Comparison of ENCODE assay signal across 12 mouse cellular contexts in the genomic region with DNA sequence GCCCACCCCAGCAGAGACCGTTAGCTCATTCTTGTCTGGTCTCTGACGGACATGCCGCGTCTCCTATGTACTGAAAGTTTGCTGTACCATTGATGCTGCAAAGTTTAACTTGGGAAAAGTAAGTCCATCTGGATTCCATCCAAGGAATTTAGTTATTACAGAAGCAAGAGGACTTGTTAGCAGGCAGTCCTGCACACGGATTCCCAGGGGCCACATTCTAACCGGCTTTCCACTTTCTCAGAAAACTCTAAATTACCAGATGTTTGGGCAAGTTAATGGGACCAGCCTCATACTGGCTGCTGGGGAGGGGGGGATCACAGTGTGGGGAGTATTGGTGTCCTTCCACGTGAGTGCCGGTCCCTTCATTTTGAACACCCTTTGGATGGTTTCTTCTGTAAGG. TPM values are rescaled to one million over a fixed set of nuclear protein-coding genes. Genes with fewer than 3 reads are reported as not detected.
DNase-seq lines count a peak whose midpoint lies in the region; ATAC-seq and TF ChIP-seq lines count a peak whose summit lies in the region.
"Had no signal": no experiment of that assay in that cellular context is flagged by ENCODE, and none has a peak within 500 bp of the region (broad histone marks: within the 10 kb centered on the region; RNA-seq: fewer than 3 reads in every experiment).

No protein-coding gene starts in this region.

- H3K9me3 ChIP-seq in kidney, embryonic 16.5 days (ENCODE audit: low read length): no peaks in the 10 kb centered on the region
- H3K9me3 ChIP-seq in embryonic facial prominence, embryonic 13.5 days: no peaks in the 10 kb centered on the region
- no peaks in the 10 kb centered on the region for H3K9me3 ChIP-seq in limb, embryonic 15.5 days

- TF ChIP-seq CTCF in gastrocnemius, adult 2 months (IDR thresholded peaks at IDR 0.05): no peak

- H3K27me3 ChIP-seq in kidney, embryonic 16.5 days (ENCODE audit: insufficient read depth, low read length): no peaks in the 10 kb centered on the region
- H3K27me3 ChIP-seq in embryonic facial prominence, embryonic 13.5 days: no peaks in the 10 kb centered on the region
- no peaks in the 10 kb centered on the region for H3K27me3 ChIP-seq in limb, embryonic 15.5 days

- H3K4me2 ChIP-seq in kidney, embryonic 16.5 days (replicated peaks; ENCODE audit: low read depth, low read length): no peak overlapping the region
- no peak overlapping the region for H3K4me2 ChIP-seq in embryonic facial prominence, embryonic 13.5 days
- 0 out of 2 replicates have a peak overlapping the region, but pooled peaks have one; percentile 10 for H3K4me2 ChIP-seq in limb, embryonic 15.5 days

- DNase-seq in gastrocnemius, adult 2 months: peak; percentile 28
- no peak for DNase-seq in gastrocnemius, adult 8-10 months (ENCODE audit: low spot score in 2 of 2)
- no peak for DNase-seq in kidney, adult 9 months
- no peak for DNase-seq in layer of hippocampus, adult 8-10 months (ENCODE audit: low spot score in 2 of 2)
- no peak for DNase-seq in layer of hippocampus, postnatal 25 days (ENCODE audit: extremely low spot score in 1 of 2, low spot score in 1 of 2)
- DNase-seq: kidney, adult 18-20 months had no signal

- H3K9ac ChIP-seq in kidney, embryonic 16.5 days (replicated peaks; ENCODE audit: low read length): no peak overlapping the region
- H3K9ac ChIP-seq in embryonic facial prominence, embryonic 13.5 days: no peak overlapping the region
- no peak overlapping the region for H3K9ac ChIP-seq in limb, embryonic 15.5 days

- H3K4me1 ChIP-seq in kidney, embryonic 16.5 days (ENCODE audit: insufficient read depth, low read length): peaks cover 31% of the 10 kb centered on the region
- peaks cover 30% of the 10 kb centered on the region for H3K4me1 ChIP-seq in embryonic facial prominence, embryonic 13.5 days
- H3K4me1 ChIP-seq in limb, embryonic 15.5 days: peaks cover 40% of the 10 kb centered on the region

- H3K4me3 ChIP-seq in gastrocnemius, adult 2 months: peak overlapping the region; percentile 49
- H3K4me3 ChIP-seq in kidney, embryonic 16.5 days (ENCODE audit: low read length): no peak overlapping the region
- no peak overlapping the region for H3K4me3 ChIP-seq in embryonic facial prominence, embryonic 13.5 days
- no peak overlapping the region for H3K4me3 ChIP-seq in limb, embryonic 15.5 days

- H3K27ac ChIP-seq in gastrocnemius, adult 2 months: peak overlapping the region; percentile 81
- H3K27ac ChIP-seq in kidney, embryonic 16.5 days (ENCODE audit: low read length): peak overlapping the region; percentile 86; the same call in 1 of the 2 replicates
- H3K27ac ChIP-seq in embryonic facial prominence, embryonic 13.5 days: peak overlapping the region; percentile 80; the same call in 1 of the 2 replicates
- peak overlapping the region; percentile 89 for H3K27ac ChIP-seq in limb, embryonic 15.5 days

- ATAC-seq in kidney, embryonic 16.5 days (ENCODE audit: low FRiP score, low TSS enrichment): no peak
- ATAC-seq in embryonic facial prominence, embryonic 13.5 days (ENCODE audit: insufficient number of reproducible peaks, insufficient read depth, low FRiP score, low TSS enrichment, low read depth): no peak
- ATAC-seq in limb, embryonic 15.5 days (ENCODE audit: insufficient number of reproducible peaks, low FRiP score, low TSS enrichment, low read depth): no peak

- peaks cover 51% of the 10 kb centered on the region for H3K36me3 ChIP-seq in kidney, embryonic 16.5 days (ENCODE audit: insufficient read depth, low read length)
- H3K36me3 ChIP-seq in embryonic facial prominence, embryonic 13.5 days: peaks cover 71% of the 10 kb centered on the region
- H3K36me3 ChIP-seq in limb, embryonic 15.5 days: peaks cover 53% of the 10 kb centered on the region

- WGBS in kidney, embryonic 16.5 days: 64% methylated on average over 8 of the region's 8 CpGs
- WGBS in embryonic facial prominence, embryonic 13.5 days: 53% methylated on average over 8 of the region's 8 CpGs
- 22% methylated on average over 8 of the region's 8 CpGs for WGBS in limb, embryonic 15.5 days

- intact Hi-C loops in gastrocnemius, adult 2 months (cut with DNase I): no loop called here

RNA-seq across cellular contexts. Expression of a gene that starts 26.0 kb away (rescaled TPM):
- total RNA-seq in gastrocnemius, adult 2 months (2021): under 1 TPM in 1 of 2 experiments, not detected in 1; 0.26 TPM
- under 1 TPM in 1 of 4 experiments, not detected in 3; 0.59 TPM for total RNA-seq in gastrocnemius, adult 8-10 months (2022)
- polyA plus RNA-seq in kidney, embryonic 16.5 days (2015; fragmentation: Nextera tagmentation; extraction: Ambion mirVana): 13.2 and 16.8 TPM in 2 replicates
- 4.0 and 5.2 TPM in 2 replicates for polyA plus RNA-seq in embryonic facial prominence, embryonic 13.5 days (2015; fragmentation: Nextera tagmentation; extraction: Ambion mirVana)
- polyA plus RNA-seq in limb, embryonic 15.5 days (2015; fragmentation: Nextera tagmentation; extraction: Ambion mirVana): 3.6 and 5.2 TPM in 2 replicates
- total RNA-seq in layer of hippocampus, adult 8-10 months (2022): 1 to 10 TPM; 3.3 to 4.3 (median 3.9) TPM
- total RNA-seq in layer of hippocampus, postnatal 25 days (2021): 1 to 10 TPM; 2.8 to 5.6 TPM
- total RNA-seq: MEL had no signal
- polyA plus RNA-seq: forebrain, embryonic 11.5 days had no signal

RNA-seq across cellular contexts. Expression of a gene that starts 26.4 kb away (rescaled TPM):
- total RNA-seq in gastrocnemius, adult 2 months (2021): not detected
- total RNA-seq in gastrocnemius, adult 8-10 months (2022): not detected
- 0.10 and 0.15 TPM in 2 replicates for polyA plus RNA-seq in kidney, embryonic 16.5 days (2015; fragmentation: Nextera tagmentation; extraction: Ambion mirVana)
- polyA plus RNA-seq in embryonic facial prominence, embryonic 13.5 days (2015; fragmentation: Nextera tagmentation; extraction: Ambion mirVana): 0.15 and 0.37 TPM in 2 replicates
- polyA plus RNA-seq in limb, embryonic 15.5 days (2015; fragmentation: Nextera tagmentation; extraction: Ambion mirVana): not detected in 2 replicates
- 1 to 10 TPM; 4.3 to 8.0 (median 6.5) TPM for total RNA-seq in layer of hippocampus, adult 8-10 months (2022)
- total RNA-seq in layer of hippocampus, postnatal 25 days (2021): 1 to 10 TPM; 5.3 to 8.2 TPM
- polyA plus RNA-seq: thymus, postnatal 0 days had no signal

RNA-seq across cellular contexts. Expression of a gene that starts 54.7 kb away (rescaled TPM):
- total RNA-seq in gastrocnemius, adult 2 months (2021): 10 to 100 TPM; 10.5 to 15.0 TPM
- 1 to 10 TPM; 2.5 to 7.8 (median 4.8) TPM for total RNA-seq in gastrocnemius, adult 8-10 months (2022)
- 3.8 TPM in 2 replicates for polyA plus RNA-seq in kidney, embryonic 16.5 days (2015; fragmentation: Nextera tagmentation; extraction: Ambion mirVana)
- 4.3 and 4.8 TPM in 2 replicates for polyA plus RNA-seq in embryonic facial prominence, embryonic 13.5 days (2015; fragmentation: Nextera tagmentation; extraction: Ambion mirVana)
- 21.3 and 21.4 TPM in 2 replicates for polyA plus RNA-seq in limb, embryonic 15.5 days (2015; fragmentation: Nextera tagmentation; extraction: Ambion mirVana)
- 1 to 10 TPM; 4.8 to 6.1 (median 5.8) TPM for total RNA-seq in layer of hippocampus, adult 8-10 months (2022)
- 1 to 10 TPM; 3.0 to 6.0 TPM for total RNA-seq in layer of hippocampus, postnatal 25 days (2021)

RNA-seq across cellular contexts. Expression of a gene that starts 55.6 kb away (rescaled TPM):
- 10 to 100 TPM; 34.9 to 35.6 TPM for total RNA-seq in gastrocnemius, adult 2 months (2021)
- total RNA-seq in gastrocnemius, adult 8-10 months (2022): 10 to 100 TPM; 18.8 to 27.9 (median 27.3) TPM
- polyA plus RNA-seq in kidney, embryonic 16.5 days (2015; fragmentation: Nextera tagmentation; extraction: Ambion mirVana): 77.4 and 102 TPM in 2 replicates
- 118 and 142 TPM in 2 replicates for polyA plus RNA-seq in embryonic facial prominence, embryonic 13.5 days (2015; fragmentation: Nextera tagmentation; extraction: Ambion mirVana)
- polyA plus RNA-seq in limb, embryonic 15.5 days (2015; fragmentation: Nextera tagmentation; extraction: Ambion mirVana): 117 and 129 TPM in 2 replicates
- total RNA-seq in layer of hippocampus, adult 8-10 months (2022): 10 to 100 TPM; 35.7 to 48.2 (median 46.7) TPM
- total RNA-seq in layer of hippocampus, postnatal 25 days (2021): 10 to 100 TPM; 28.9 to 32.8 TPM

Comparison
In these comparisons a context has a peak if more than half of its experiments do, and no peak if none do; other contexts are left out.
1. RNA of a gene that starts 26.4 kb away (total RNA-seq): 5.3 to 8.2 TPM in layer of hippocampus, postnatal 25 days and 4.3 to 8.0 TPM in layer of hippocampus, adult 8-10 months; not detected in gastrocnemius, adult 2 months and not detected in gastrocnemius, adult 8-10 months; every median in the first group is over 4 times any median in the second.
2. Peak in every context shown above with its lines, with median percentiles within 50 percentile points of each other: H3K27ac ChIP-seq.